Comparison of ENCODE assay signal across 10 mouse cellular contexts in the genomic region with DNA sequence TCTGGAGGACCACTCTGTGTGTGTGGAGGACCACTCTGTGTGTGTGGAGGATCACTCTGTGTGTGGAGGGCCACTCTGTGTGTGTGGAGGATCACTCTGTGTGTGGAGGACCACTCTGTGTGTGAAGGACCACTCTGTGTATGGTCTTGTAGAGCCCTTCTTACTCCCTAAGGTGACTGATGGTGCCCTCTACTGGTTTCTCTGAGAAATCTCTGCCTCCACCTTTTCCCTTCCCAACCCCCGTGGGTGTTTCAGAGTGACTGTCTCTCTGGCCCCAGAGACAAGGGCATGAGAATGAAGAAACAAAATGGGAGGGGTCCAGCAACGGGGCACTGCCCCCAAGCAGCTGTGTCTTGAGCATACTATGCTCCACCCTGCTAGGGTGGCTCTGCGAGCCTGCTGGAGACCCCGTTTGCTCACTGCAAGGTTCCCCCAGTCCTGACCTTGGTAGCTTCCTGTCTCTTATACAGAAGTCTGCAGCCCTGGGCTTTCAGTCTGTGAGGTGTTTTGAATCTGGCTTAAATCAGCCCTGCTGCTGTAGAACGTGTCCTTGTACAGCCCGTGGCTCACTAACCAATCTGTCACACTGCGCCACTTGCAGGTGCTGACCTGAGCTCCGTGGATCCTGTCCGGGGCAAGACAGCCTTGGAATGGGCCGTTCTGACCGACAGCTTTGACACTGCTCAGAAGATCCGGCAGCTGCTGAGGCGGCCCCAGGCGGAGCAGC. TPM values are rescaled to one million over a fixed set of nuclear protein-coding genes. Genes with fewer than 3 reads are reported as not detected.
A peak's percentile ranks its signal among the peaks of the same experiment; 100 is the strongest.
DNase-seq lines count a peak whose midpoint lies in the region; ATAC-seq and TF ChIP-seq lines count a peak whose summit lies in the region.
"Had no signal": no experiment of that assay in that cellular context is flagged by ENCODE, and none has a peak within 500 bp of the region (broad histone marks: within the 10 kb centered on the region; RNA-seq: fewer than 3 reads in every experiment).

No protein-coding gene starts in this region.

- WGBS in liver, adult 2 months = 61% methylated on average over 14 of the region's 14 CpGs
- 60% methylated on average over 14 of the region's 14 CpGs for WGBS in liver, embryonic 12.5 days (ENCODE audit: insufficient replicate concordance)

- no peak overlapping the region for H3K4me2 ChIP-seq in liver, embryonic 12.5 days

- TF ChIP-seq CTCF in liver, adult 2 months (IDR thresholded peaks at IDR 0.05; ENCODE audit: low read depth, low read length) = no peak; the same call in 1 of the 2 replicates
- TF ChIP-seq CTCF in cortical plate, adult 2 months (IDR thresholded peaks at IDR 0.05; ENCODE audit: extremely low read depth, insufficient read depth, low read length) = peak; percentile 46

- H3K27ac ChIP-seq in liver, adult 2 months (replicated peaks; ENCODE audit: insufficient read depth, low read depth, low read length) = no peak overlapping the region
- no peak overlapping the region for H3K27ac ChIP-seq in liver, embryonic 12.5 days
- H3K27ac ChIP-seq in cortical plate, adult 2 months (ENCODE audit: insufficient read depth, low read length) = no peak overlapping the region
- H3K27ac ChIP-seq: macrophage had no signal

- peak; percentile 34 to 40 for DNase-seq in cerebellum, postnatal 14 days
- DNase-seq in cerebellum, postnatal 4 days (ENCODE audit: low spot score in 2 of 2) = no peak
- peak; percentile 47 for DNase-seq in liver, adult 2 months (ENCODE audit: extremely low read depth, low read depth, low spot score)
- DNase-seq in retina, adult 2 months (ENCODE audit: low read depth, low spot score) = peak; percentile 43
- DNase-seq in right cerebral cortex, postnatal 25 days = no peak
- no peak for DNase-seq in T-cell, adult 2 months (ENCODE audit: low spot score)

- no peak overlapping the region for H3K4me3 ChIP-seq in liver, adult 2 months (ENCODE audit: insufficient read depth, low read depth, low read length)
- no peak overlapping the region for H3K4me3 ChIP-seq in liver, embryonic 12.5 days
- H3K4me3 ChIP-seq in cortical plate, adult 2 months (ENCODE audit: insufficient read depth, low read length) = no peak overlapping the region

- no peak for TF ChIP-seq POLR2A in liver, adult 2 months (IDR thresholded peaks at IDR 0.05; ENCODE audit: extremely low read depth, insufficient read depth, low read length)
- no peak for TF ChIP-seq POLR2A in cortical plate, adult 2 months (IDR thresholded peaks at IDR 0.05; ENCODE audit: extremely low read depth, insufficient read depth, low read length)

- H3K79me2 ChIP-seq in liver, adult 2 months (ENCODE audit: control insufficient read depth, insufficient read depth, low read length) = no peaks in the 10 kb centered on the region

- no peaks in the 10 kb centered on the region for H3K27me3 ChIP-seq in liver, adult 2 months (ENCODE audit: control insufficient read depth, insufficient read depth, low read length)
- H3K27me3 ChIP-seq in liver, embryonic 12.5 days (replicated peaks) = peaks cover 42% of the 10 kb centered on the region

- ATAC-seq in liver, embryonic 12.5 days = no peak

- H3K4me1 ChIP-seq in liver, adult 2 months (ENCODE audit: control insufficient read depth, insufficient read depth, low read length) = no peaks in the 10 kb centered on the region
- H3K4me1 ChIP-seq in liver, embryonic 12.5 days = no peaks in the 10 kb centered on the region
- no peaks in the 10 kb centered on the region for H3K4me1 ChIP-seq in cortical plate, adult 2 months (ENCODE audit: control insufficient read depth, insufficient read depth, low read length)

- 0 out of 2 replicates have a peak, but pooled peaks cover 4% of the 10 kb centered on the region for H3K9me3 ChIP-seq in liver, embryonic 12.5 days (replicated peaks)

- no peak overlapping the region for H3K9ac ChIP-seq in liver, adult 2 months (ENCODE audit: low read depth, low read length)
- no peak overlapping the region for H3K9ac ChIP-seq in liver, embryonic 12.5 days

- no peaks in the 10 kb centered on the region for H3K36me3 ChIP-seq in liver, adult 2 months (ENCODE audit: control insufficient read depth, insufficient read depth, low read length)
- no peaks in the 10 kb centered on the region for H3K36me3 ChIP-seq in liver, embryonic 12.5 days
- H3K36me3 ChIP-seq: G1E had no signal

RNA-seq across cellular contexts. Expression of gene Ankrd33, which starts 3.0 kb away (rescaled TPM):
- not detected in 2 replicates for total RNA-seq in liver, adult 2 months (2014; rRNA removed)
- not detected in 2 replicates for polyA plus RNA-seq in liver, adult 2 months (2012; rRNA removed)
- not detected in 2 replicates for polyA plus RNA-seq in liver, embryonic 12.5 days (2016; fragmentation: Nextera tagmentation; extraction: Ambion mirVana)
- polyA plus RNA-seq in cortical plate, adult 2 months (2012; rRNA removed) = not detected in 2 replicates
- total RNA-seq: G1E had no signal
- polyA plus RNA-seq: G1E, macrophage had no signal

RNA-seq across cellular contexts. Expression of gene Acvrl1, which starts 9.8 kb away (rescaled TPM):
- total RNA-seq in liver, adult 2 months (2014; rRNA removed) = 3.0 and 4.4 TPM in 2 replicates
- 2.3 and 4.0 TPM in 2 replicates for polyA plus RNA-seq in liver, adult 2 months (2012; rRNA removed)
- 1.8 TPM in 2 replicates for polyA plus RNA-seq in liver, embryonic 12.5 days (2016; fragmentation: Nextera tagmentation; extraction: Ambion mirVana)
- polyA plus RNA-seq in cortical plate, adult 2 months (2012; rRNA removed) = 20.9 and 24.7 TPM in 2 replicates

RNA-seq across cellular contexts. Expression of gene Fignl2, which starts 40.2 kb away (rescaled TPM):
- total RNA-seq in liver, adult 2 months (2014; rRNA removed) = 1.8 and 2.3 TPM in 2 replicates
- 6.4 and 6.9 TPM in 2 replicates for polyA plus RNA-seq in liver, adult 2 months (2012; rRNA removed)
- 0.17 and 0.25 TPM in 2 replicates for polyA plus RNA-seq in liver, embryonic 12.5 days (2016; fragmentation: Nextera tagmentation; extraction: Ambion mirVana)
- 0.77 and 0.87 TPM in 2 replicates for polyA plus RNA-seq in cortical plate, adult 2 months (2012; rRNA removed)
- polyA plus RNA-seq: G1E had no signal

RNA-seq across cellular contexts. Expression of gene Acvr1b, which starts 55.3 kb away (rescaled TPM):
- total RNA-seq in liver, adult 2 months (2014; rRNA removed) = 4.5 and 5.0 TPM in 2 replicates
- polyA plus RNA-seq in liver, adult 2 months (2012; rRNA removed) = 9.4 and 9.6 TPM in 2 replicates
- polyA plus RNA-seq in liver, embryonic 12.5 days (2016; fragmentation: Nextera tagmentation; extraction: Ambion mirVana) = 1.9 and 2.2 TPM in 2 replicates
- 70.5 and 73.9 TPM in 2 replicates for polyA plus RNA-seq in cortical plate, adult 2 months (2012; rRNA removed)
- polyA plus RNA-seq: G1E had no signal

Comparison
In these comparisons a context has a peak if more than half of its experiments do, and no peak if none do; other contexts are left out.
1. DNase-seq: peak in cerebellum, postnatal 14 days (2 of 2), liver, adult 2 months (single experiment) and retina, adult 2 months (single experiment); none in cerebellum, postnatal 4 days (0 of 2), right cerebral cortex, postnatal 25 days (single experiment) and T-cell, adult 2 months (single experiment).